Comparison of ENCODE assay signal across 8 mouse cellular contexts in genomic region chr3:108414857-108415830, GRCm38 (mm10). TPM values are rescaled to one million over a fixed set of nuclear protein-coding genes. Genes with fewer than 3 reads are reported as not detected.
A peak's percentile ranks its signal among the peaks of the same experiment; 100 is the strongest.
DNase-seq lines count a peak whose midpoint lies in the region; ATAC-seq lines count a peak whose summit lies in the region.

TSS of gene Celsr2 (minus strand) at chr3:108415552.

- DNase-seq in gastrocnemius, adult 18-20 months (ENCODE audit: low spot score): no peak
- DNase-seq in gastrocnemius, postnatal 10 days: no peak
- DNase-seq in CD8-positive naive resting alpha-beta T cell, adult 2 months (ENCODE audit: low read depth in 2 of 2, low spot score in 2 of 2): peak; percentile 12 to 17
- peak; percentile 58 to 65 for DNase-seq in cerebellum, postnatal 14 days
- DNase-seq in heart, postnatal 10 days: peak; percentile 29 to 39
- DNase-seq in left cerebral cortex, postnatal 14 days (ENCODE audit: low spot score in 2 of 2): peak in 1 of 2 experiments; percentile 52
- peak; percentile 36 for DNase-seq in yolk sac, embryonic 10.5 days (ENCODE audit: low spot score)

- H3K9me3 ChIP-seq in midbrain, embryonic 12.5 days: peaks cover 21% of the 10 kb centered on the region

- peak within 1 kb of the TSS; percentile 98 for H3K4me3 ChIP-seq in midbrain, embryonic 12.5 days

- peak within 1 kb of the TSS; percentile 95 for H3K27ac ChIP-seq in midbrain, embryonic 12.5 days (replicated peaks)

- WGBS in midbrain, embryonic 12.5 days: 5% methylated on average over 46 of the region's 67 CpGs

- H3K4me2 ChIP-seq in midbrain, embryonic 12.5 days (replicated peaks): peak within 1 kb of the TSS; percentile 87

- intact Hi-C loops in heart, postnatal 10 days (cut with DNase I): no loop called here
- intact Hi-C loops in left cerebral cortex, postnatal 14 days (cut with DNase I): no loop called here

- H3K36me3 ChIP-seq in midbrain, embryonic 12.5 days: peaks cover 34% of the 10 kb centered on the region

- ATAC-seq in midbrain, embryonic 12.5 days (ENCODE audit: low FRiP score, low read depth): peak; percentile 24

- peaks cover 46% of the 10 kb centered on the region for H3K4me1 ChIP-seq in midbrain, embryonic 12.5 days

- peak within 1 kb of the TSS; percentile 98 for H3K9ac ChIP-seq in midbrain, embryonic 12.5 days (replicated peaks)

- H3K27me3 ChIP-seq in midbrain, embryonic 12.5 days: peaks cover 11% of the 10 kb centered on the region

RNA-seq across cellular contexts. Expression of gene Celsr2, which starts in this region (rescaled TPM):
- 10 to 100 TPM; 10.0 to 11.6 TPM for total RNA-seq in gastrocnemius, adult 18-20 months (2021)
- total RNA-seq in gastrocnemius, postnatal 10 days (2021): 1 to 10 TPM; 2.9 to 4.3 TPM
- 1 to 10 TPM; 7.4 to 7.6 TPM for total RNA-seq in heart, postnatal 10 days (2021)
- total RNA-seq in left cerebral cortex, postnatal 14 days (2021): 100 to 1,000 TPM; 182 to 194 TPM
- polyA plus RNA-seq in midbrain, embryonic 12.5 days (2016; fragmentation: Nextera tagmentation; extraction: Ambion mirVana): 73.3 and 78.2 TPM in 2 replicates

Comparison
In these comparisons a context has a peak if more than half of its experiments do, and no peak if none do; other contexts are left out.
1. RNA of gene Celsr2 (total RNA-seq): 182 to 194 TPM in left cerebral cortex, postnatal 14 days; 10.0 to 11.6 TPM in gastrocnemius, adult 18-20 months, 7.4 to 7.6 TPM in heart, postnatal 10 days and 2.9 to 4.3 TPM in gastrocnemius, postnatal 10 days; every median in the first group is over 10 times any median in the second.
2. DNase-seq: peak in CD8-positive naive resting alpha-beta T cell, adult 2 months (2 of 2), cerebellum, postnatal 14 days (2 of 2), heart, postnatal 10 days (2 of 2) and yolk sac, embryonic 10.5 days (single experiment); none in gastrocnemius, adult 18-20 months (single experiment) and gastrocnemius, postnatal 10 days (single experiment).